Mouse (Mus musculus): ENCODE data around the gene Prkcb. TPM values are rescaled to one million over a fixed set of nuclear protein-coding genes. Genes with fewer than 3 reads are reported as not detected.

The Prkcb gene
- total RNA-seq, 2 experiments from 2014 or later = 788 to 796 TPM

DNA sequence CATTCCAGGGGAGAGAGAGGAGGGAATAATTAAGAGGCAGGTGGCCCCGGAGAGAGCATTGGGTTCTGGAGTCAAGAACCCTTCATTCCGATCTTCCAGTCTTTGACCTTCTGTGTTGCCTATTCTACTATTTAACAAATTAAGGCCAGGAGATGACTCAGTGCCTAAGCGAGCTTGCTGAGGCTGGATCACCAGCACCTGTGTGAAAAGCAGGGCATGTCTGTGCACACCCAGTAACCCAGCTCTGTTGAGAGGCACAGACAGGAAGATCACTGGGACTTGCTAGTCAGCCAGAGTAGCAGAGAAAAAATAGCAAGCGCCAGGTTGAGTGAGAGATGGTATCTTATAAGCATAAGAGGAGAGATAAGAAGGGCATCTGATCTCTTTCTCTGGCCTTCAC lies 146.4 kb downstream of the Prkcb start:
- no peak for DNase-seq (ENCODE audit: low spot score in 2 of 2)
- Histone ChIP-seq H3K4me3 (no peak overlapping the region), H3K27ac (peak overlapping the region; percentile 32; the same call in 1 of the 2 replicates)
- no peak for TF ChIP-seq CTCF (conservative IDR thresholded peaks at IDR 0.05)

DNA sequence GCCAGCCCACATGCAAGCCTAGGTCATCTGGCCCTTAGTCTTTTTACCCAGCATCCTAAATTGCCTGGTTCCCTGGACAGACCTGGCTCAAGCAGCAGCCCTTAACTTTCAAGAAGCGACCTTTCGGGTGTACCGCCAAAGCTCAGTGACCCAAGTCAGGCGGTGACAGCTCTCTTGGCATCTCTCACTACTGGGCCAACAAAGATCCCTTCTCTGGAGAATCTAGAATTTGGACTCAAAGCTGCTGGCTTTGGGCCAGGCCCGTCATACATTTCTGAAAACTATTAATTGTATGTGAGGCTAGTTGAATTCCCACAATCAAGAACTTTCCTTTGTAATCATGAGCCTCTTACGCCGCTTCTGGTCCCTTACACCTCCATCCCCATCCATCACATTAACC lies 147.0 kb downstream of the Prkcb start:
- TF ChIP-seq CTCF (conservative IDR thresholded peaks at IDR 0.05) = no peak
- Histone ChIP-seq H3K27ac (no peak overlapping the region), H3K4me3 (no peak overlapping the region)
- DNase-seq (ENCODE audit: low spot score in 2 of 2) = no peak

DNA sequence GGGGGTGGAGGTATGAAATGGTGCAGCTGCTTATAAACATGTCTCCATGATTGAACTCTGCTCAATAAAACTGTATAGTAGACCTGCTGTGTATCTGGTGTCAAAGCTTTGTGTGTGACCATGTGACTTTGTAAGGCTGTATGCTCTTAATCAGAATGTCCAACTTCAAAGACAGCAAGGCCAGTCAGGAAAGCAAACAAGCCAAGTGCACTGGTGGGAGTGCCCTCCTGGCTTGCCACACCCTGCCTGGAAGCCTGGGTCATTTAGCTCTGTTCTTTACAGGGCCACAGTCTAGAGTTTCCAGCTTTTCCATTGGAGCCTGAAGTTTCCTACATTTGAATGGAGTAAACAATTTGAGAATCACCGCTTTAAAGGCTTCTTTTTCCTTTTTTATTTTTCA lies 148.8 kb downstream of the Prkcb start:
- Histone ChIP-seq H3K27ac (no peak overlapping the region), H3K4me3 (no peak overlapping the region)
- DNase-seq (ENCODE audit: low spot score in 2 of 2) = no peak
- no peak for TF ChIP-seq CTCF (conservative IDR thresholded peaks at IDR 0.05)

DNA sequence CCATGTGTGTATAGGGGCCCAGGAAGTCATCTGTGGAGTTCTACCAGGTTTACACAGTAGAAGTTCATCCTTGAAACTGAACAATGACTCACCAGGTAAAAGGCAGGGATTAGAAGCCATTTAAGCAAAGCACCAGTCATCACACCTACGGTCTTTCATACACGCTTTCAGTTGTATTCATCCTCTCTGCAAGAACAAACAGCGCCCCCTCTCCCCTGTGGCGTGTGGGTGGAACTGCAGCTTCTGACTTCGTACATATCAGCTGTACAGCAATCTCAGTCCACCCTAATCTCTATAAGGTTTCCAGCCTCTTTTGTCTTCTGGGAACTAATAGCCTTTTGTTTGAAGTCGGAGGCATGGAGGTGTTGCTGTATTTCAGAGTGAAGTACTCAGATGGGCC lies 156.5 kb downstream of the Prkcb start:
- Histone ChIP-seq H3K27ac (no peak overlapping the region), H3K4me3 (no peak overlapping the region)
- DNase-seq (ENCODE audit: low spot score in 2 of 2) = peak in 1 of 2 experiments; percentile 44
- TF ChIP-seq CTCF (conservative IDR thresholded peaks at IDR 0.05) = peak; percentile 84

- H3K4me3 ChIP-seq = no peak overlapping the region
- H3K27ac ChIP-seq = no peak overlapping the region
- no peak for DNase-seq (ENCODE audit: low spot score in 2 of 2)
- TF ChIP-seq CTCF (conservative IDR thresholded peaks at IDR 0.05) = no peak
Observed at GRCm38 (mm10) chr7:122452671-122453070, 164.1 kb downstream of the Prkcb start.

- H3K27ac ChIP-seq = peak overlapping the region; percentile 19; the same call in 1 of the 2 replicates
- peak; percentile 78 to 93 for DNase-seq (ENCODE audit: low spot score in 2 of 2)
- TF ChIP-seq CTCF (conservative IDR thresholded peaks at IDR 0.05) = peak; percentile 98
- H3K4me3 ChIP-seq = no peak overlapping the region
Observed at GRCm38 (mm10) chr7:122459203-122459965, 170.8 kb downstream of the Prkcb start.

GRCm38 (mm10) chr7:122460020-122460419 lies 171.5 kb downstream of the Prkcb start:
- no peak overlapping the region for H3K27ac ChIP-seq
- no peak for TF ChIP-seq CTCF (conservative IDR thresholded peaks at IDR 0.05)
- no peak for DNase-seq (ENCODE audit: low spot score in 2 of 2)
- no peak overlapping the region for H3K4me3 ChIP-seq

DNA sequence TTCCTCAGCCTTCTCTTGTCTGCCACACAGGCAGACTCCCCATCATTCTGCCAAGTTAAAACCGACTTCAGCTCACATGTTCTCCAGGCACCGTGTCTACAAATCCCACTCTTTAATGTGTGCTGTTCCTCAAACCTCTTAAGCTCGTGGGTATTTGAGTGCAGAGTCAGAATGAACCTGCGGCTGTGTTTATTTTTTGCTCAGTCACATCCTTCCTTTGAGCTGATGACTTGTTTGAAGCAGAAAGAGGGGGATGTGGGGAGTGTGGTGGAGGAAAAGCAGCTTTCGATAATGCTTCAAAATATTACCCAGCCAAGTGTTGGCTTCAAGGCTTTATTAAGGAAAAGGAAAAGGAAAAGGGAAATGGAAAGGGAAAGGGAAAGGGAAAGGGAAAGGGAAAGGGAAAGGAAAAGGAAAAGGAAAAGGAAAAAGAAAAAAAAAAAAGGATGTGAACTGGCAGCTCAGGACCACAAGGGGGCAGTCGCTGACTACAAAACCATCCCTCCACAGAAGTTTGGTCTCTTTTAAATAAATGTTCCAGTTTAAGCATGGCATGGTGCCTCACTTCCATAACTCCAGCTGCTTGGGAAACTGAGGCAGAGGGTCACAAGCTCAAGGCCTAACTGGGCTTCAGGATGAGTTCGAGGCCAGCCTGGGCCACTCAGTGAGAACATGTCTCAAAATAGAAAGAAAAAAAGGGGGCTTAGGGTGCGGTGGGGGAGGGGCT lies 177.4 kb downstream of the Prkcb start:
- Histone ChIP-seq H3K27ac (0 out of 2 replicates have a peak overlapping the region, but pooled peaks have one; percentile 23), H3K4me3 (no peak overlapping the region)
- DNase-seq (ENCODE audit: low spot score in 2 of 2) = peak in 1 of 2 experiments; percentile 48
- TF ChIP-seq CTCF (conservative IDR thresholded peaks at IDR 0.05) = peak; percentile 83

DNA sequence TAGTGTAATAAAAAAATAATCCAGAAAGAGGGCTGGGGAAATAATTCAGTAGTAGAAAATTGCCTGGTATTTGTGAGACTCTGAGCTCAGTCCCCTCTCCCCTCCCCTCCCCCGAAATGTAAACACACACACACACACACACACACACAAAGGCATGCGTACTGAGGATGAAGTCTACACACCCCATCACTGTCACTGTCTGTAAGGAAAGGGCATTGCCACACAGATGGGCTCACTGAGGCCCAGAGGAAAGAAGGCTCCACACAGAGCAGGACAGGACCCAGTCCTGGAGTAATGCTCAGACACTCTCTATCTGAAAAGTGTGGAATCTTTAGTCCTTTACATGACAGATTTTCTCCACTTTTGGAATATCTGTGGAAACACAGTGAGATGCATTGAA lies 178.2 kb downstream of the Prkcb start:
- no peak for TF ChIP-seq CTCF (conservative IDR thresholded peaks at IDR 0.05)

DNA sequence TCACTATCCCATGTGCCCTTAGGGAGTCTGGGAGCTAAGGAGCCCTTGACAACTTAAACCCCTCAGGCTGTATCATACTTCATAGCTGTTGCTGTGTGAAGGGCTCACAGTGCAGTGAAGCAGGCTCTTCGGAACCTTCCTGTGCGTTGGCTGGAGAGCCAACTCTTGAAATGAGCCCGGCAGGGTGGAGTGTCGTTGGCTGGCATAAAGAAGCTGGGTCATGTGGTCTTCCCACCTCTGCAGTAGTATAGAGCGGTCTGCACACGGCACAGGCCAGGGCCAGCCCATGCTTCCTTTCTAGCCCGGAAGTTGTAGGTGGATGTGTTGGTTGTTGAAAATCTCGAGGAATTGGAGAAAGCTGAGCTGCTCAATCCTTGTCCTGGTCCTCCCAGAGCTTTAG lies 179.3 kb downstream of the Prkcb start:
- Histone ChIP-seq H3K27ac (no peak overlapping the region), H3K4me3 (no peak overlapping the region)
- TF ChIP-seq CTCF (conservative IDR thresholded peaks at IDR 0.05) = no peak
- no peak for DNase-seq (ENCODE audit: low spot score in 2 of 2)

More for the DNA sequence above, 178.2 kb downstream of the Prkcb start:
- no peak for DNase-seq (ENCODE audit: low spot score in 2 of 2)
- H3K27ac ChIP-seq = no peak overlapping the region
- no peak overlapping the region for H3K4me3 ChIP-seq

DNA sequence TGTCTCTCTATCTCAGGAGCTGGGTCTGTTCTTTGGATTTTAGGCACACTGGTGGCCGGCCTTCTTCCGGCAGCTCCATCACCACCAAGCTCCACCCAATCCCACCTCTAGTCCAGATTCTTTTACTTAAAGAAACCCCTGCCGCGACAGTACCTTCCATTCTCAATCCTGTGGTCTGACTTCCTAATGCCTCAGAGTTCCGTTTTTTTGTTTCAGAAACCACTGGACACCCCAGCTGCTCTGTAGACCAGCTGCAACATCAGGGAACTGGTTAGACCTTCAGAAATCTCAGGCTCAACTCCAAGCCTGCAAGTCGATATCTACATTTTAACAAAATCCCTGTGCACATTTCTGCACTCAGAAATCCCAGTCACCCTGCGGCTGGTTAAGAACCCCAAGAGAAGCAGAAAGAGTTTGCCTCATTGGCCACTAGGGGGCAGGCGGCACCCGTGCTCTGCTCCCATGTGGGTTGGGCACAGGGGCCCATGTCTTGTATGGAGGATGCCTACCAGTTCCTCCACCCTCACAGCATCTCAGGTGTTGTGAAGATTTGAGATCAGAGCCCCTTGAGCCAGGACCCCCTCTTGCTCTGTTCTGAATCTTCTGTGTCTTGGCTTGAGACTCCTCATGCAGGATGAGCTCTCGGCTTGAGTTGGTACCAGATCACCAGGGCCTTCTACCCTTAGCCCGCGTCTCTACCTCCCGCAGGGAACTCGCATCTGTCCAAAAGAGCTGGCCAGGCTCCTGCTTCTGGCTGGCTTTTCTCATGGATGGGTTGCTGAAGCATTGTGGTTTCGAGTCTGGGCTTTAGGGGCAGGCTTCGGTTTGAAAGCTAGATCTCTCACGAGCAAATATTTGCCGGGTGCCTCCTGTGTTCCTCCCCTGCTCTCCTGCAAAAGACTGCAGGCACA lies 182.1 kb downstream of the Prkcb start:
- Histone ChIP-seq H3K27ac (no peak overlapping the region), H3K4me3 (no peak overlapping the region)
- peak; percentile 95 for TF ChIP-seq CTCF (conservative IDR thresholded peaks at IDR 0.05)
- peak; percentile 78 to 84 for DNase-seq (ENCODE audit: low spot score in 2 of 2)

DNA sequence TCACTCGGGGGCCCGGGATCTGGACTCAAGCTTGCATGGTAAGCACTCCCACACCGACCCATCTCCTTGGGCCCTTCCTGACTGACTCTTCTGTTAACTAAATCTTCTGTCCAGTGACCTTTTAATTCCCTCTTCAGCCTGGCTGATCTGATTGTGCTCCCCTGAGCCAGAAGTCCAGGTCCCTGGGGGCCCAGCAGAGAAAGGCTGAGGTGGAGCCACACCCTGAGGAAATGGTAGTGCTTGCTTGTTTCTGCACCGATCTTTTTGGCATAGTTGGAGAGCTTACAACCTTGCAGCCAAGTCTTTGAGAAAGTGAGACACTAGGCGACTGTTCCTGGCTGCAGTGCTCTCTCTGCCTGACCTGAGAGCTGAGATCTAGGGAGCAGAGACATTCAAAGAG lies 183.7 kb downstream of the Prkcb start:
- TF ChIP-seq CTCF (conservative IDR thresholded peaks at IDR 0.05) = no peak
- Histone ChIP-seq H3K27ac (no peak overlapping the region), H3K4me3 (no peak overlapping the region)
- no peak for DNase-seq (ENCODE audit: low spot score in 2 of 2)

DNA sequence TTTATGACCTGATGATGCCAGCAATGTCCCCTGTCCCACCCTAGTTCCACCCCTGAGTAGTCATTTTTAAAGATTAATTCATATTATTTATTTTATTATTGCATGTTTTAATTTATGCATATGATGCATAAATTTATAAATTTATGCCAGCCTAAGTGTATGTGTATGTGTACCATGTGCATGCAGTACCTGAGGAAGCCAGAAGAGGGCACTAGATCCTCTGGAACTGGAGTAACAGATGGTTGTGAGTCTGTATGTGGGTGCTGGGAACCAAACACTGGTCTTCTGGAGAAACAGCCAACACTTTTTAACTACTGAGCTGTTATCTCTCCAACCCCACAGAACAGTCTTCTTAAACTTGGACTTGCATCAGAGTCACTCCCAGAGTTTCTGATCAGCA lies 186.5 kb downstream of the Prkcb start:
- Histone ChIP-seq H3K4me3 (no peak overlapping the region), H3K27ac (no peak overlapping the region)
- no peak for DNase-seq (ENCODE audit: low spot score in 2 of 2)
- peak; percentile 58 for TF ChIP-seq CTCF (conservative IDR thresholded peaks at IDR 0.05)
